Mouse (Mus musculus): Measurements from ENCODE around the gene Heatr4. TPM values are rescaled to one million over a fixed set of nuclear protein-coding genes. Genes with fewer than 3 reads are reported as not detected.
"Not testable (repeated sequence)": the region's sequence is repeated elsewhere in the genome, so short reads cannot be mapped to it uniquely, and the experiment has no call there.

Gene Heatr4
- polyA plus RNA-seq, 1 experiment from 2014 or later: not detected

DNA sequence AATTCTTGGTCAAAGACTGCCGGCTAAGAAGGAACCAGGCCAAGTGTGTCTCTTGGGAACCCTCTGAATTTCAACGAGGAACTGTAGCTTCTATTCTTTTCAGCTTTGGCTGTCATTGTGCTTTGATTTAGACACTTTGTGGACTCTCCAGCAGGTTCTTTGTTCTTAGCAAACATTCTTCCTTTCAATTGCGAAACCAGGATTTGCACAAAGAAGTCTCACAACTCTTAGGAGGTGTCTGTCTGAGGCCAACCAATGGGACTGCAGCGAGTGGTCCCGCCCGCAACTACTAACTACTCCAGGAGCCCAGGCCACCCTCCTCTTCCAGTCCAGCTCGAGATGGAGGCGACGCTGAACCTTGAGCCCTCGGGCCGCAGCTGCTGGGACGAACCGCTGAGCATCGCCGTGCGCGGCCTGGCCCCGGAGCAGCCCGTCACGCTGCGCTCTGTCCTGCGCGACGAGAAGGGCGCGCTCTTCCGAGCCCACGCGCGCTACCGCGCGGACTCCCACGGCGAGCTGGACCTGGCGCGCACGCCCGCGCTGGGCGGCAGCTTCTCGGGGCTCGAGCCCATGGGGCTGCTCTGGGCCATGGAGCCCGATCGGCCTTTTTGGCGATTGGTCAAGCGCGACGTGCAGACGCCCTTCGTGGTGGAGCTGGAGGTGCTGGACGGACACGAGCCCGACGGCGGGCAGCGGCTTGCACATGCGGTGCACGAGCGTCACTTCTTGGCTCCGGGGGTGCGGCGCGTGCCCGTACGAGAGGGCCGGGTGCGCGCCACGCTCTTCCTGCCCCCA lies 24.7 kb upstream of the Heatr4 start, which contains the start of gene Acot1:
Gene Acot1, plus strand, starts transcription at position 320 of the 795 bp plus-strand sequence.
- WGBS: 1% methylated on average over 51 of the region's 70 CpGs
- ATAC-seq (ENCODE audit: insufficient number of reproducible peaks, insufficient read depth, low FRiP score, low read depth): peak; percentile 91
- not testable (repeated sequence) for H3K36me3 ChIP-seq (ENCODE audit: control insufficient read depth, insufficient read depth, low read length); H3K4me1 ChIP-seq (ENCODE audit: control insufficient read depth in 2 of 2, insufficient read depth in 2 of 2, low read length in 2 of 2); H3K27me3 ChIP-seq (ENCODE audit: control insufficient read depth, insufficient read depth, low read length); H3K9me3 ChIP-seq (ENCODE audit: control insufficient read depth, low read length)
- H3K27ac ChIP-seq (replicated peaks in 1 of 2; ENCODE audit: control insufficient read depth in 1 of 2, insufficient read depth in 1 of 2, low read depth in 2 of 2, low read length in 2 of 2): peak within 1 kb of the TSS in 1 of 2 experiments; percentile 48; a peak in 3 of 4 replicates
- peak within 1 kb of the TSS; percentile 45 to 49 for H3K4me3 ChIP-seq (ENCODE audit: control insufficient read depth in 1 of 2, insufficient read depth in 1 of 2, low read depth in 1 of 2, low read length in 2 of 2)
- peak within 1 kb of the TSS; percentile 66 for H3K4me2 ChIP-seq (ENCODE audit: low read length)
- H3K9ac ChIP-seq (ENCODE audit: low read length): peak within 1 kb of the TSS; percentile 69

DNA sequence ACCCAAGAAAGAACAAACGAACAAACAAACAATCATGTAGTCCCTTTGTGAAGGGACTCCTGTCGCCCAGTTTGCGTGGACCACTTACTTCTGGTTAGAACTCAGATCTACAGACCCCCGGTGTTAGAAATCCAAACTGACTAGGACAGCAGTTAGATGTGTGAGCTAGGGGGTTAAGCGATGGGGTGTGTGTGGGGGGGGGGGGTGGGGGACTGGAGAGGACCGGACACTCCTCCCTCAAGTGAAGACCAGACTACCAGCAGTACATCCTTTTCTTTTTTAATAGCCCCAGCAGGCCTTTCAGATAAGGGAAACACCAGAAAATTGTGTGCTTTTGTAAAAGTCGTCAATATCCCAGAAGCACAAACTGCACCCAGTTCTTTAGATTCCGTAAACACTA lies 24.1 kb upstream of the Heatr4 start:
- H3K27me3 ChIP-seq (ENCODE audit: control insufficient read depth, insufficient read depth, low read length): no peaks in the 10 kb centered on the region
- peak overlapping the region; percentile 66 for H3K4me2 ChIP-seq (ENCODE audit: low read length)
- H3K4me3 ChIP-seq (ENCODE audit: control insufficient read depth in 1 of 2, insufficient read depth in 1 of 2, low read depth in 1 of 2, low read length in 2 of 2): peak overlapping the region in 1 of 2 experiments; percentile 45; a peak in 2 of 4 replicates
- no peaks in the 10 kb centered on the region for H3K9me3 ChIP-seq (ENCODE audit: control insufficient read depth, low read length)
- H3K27ac ChIP-seq (replicated peaks in 1 of 2; ENCODE audit: control insufficient read depth in 1 of 2, insufficient read depth in 1 of 2, low read depth in 2 of 2, low read length in 2 of 2): peak overlapping the region in 1 of 2 experiments; percentile 48; a peak in 3 of 4 replicates
- peak overlapping the region; percentile 69 for H3K9ac ChIP-seq (ENCODE audit: low read length)
- ATAC-seq (ENCODE audit: insufficient number of reproducible peaks, insufficient read depth, low FRiP score, low read depth): no peak
- H3K36me3 ChIP-seq (ENCODE audit: control insufficient read depth, insufficient read depth, low read length): no peaks in the 10 kb centered on the region
- WGBS: 70% methylated on average over 7 of the region's 8 CpGs
- peaks cover 3 to 5% of the 10 kb centered on the region in 2 experiments; a peak in 2 of 4 replicates for H3K4me1 ChIP-seq (ENCODE audit: control insufficient read depth in 2 of 2, insufficient read depth in 2 of 2, low read length in 2 of 2)

DNA sequence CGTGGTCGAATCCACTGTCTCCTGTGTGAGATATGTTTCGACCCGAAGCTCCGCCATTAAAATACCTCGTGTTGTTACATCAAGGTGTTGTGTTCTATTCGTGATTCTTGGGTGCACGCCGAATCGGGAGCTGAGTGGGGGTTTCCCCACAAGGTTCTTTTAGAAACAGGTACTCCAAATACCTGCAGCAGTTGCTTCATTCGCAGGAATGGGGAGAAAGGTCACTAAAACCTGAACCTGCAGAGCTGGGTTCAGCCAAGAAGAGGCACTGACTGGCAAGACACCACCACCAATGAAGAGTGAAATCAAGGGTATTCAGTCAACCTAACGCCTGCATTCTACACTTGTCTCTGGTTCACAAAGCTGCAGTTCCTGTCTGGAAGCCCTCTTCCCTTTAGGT lies 23.6 kb upstream of the Heatr4 start:
- Histone ChIP-seq H3K4me3 (ENCODE audit: control insufficient read depth in 1 of 2, insufficient read depth in 1 of 2, low read depth in 1 of 2, low read length in 2 of 2) (no peak overlapping the region), H3K36me3 (ENCODE audit: control insufficient read depth, insufficient read depth, low read length) (no peaks in the 10 kb centered on the region), H3K4me1 (ENCODE audit: control insufficient read depth in 2 of 2, insufficient read depth in 2 of 2, low read length in 2 of 2) (peaks cover 3 to 5% of the 10 kb centered on the region in 2 experiments; a peak in 2 of 4 replicates), H3K9ac (ENCODE audit: low read length) (no peak overlapping the region), H3K4me2 (ENCODE audit: low read length) (no peak overlapping the region), H3K27ac (replicated peaks in 1 of 2; ENCODE audit: control insufficient read depth in 1 of 2, insufficient read depth in 1 of 2, low read depth in 2 of 2, low read length in 2 of 2) (no peak overlapping the region), H3K27me3 (ENCODE audit: control insufficient read depth, insufficient read depth, low read length) (no peaks in the 10 kb centered on the region), H3K9me3 (ENCODE audit: control insufficient read depth, low read length) (no peaks in the 10 kb centered on the region)
- 89% methylated on average over 11 of the region's 12 CpGs for WGBS
- no peak for ATAC-seq (ENCODE audit: insufficient number of reproducible peaks, insufficient read depth, low FRiP score, low read depth)

DNA sequence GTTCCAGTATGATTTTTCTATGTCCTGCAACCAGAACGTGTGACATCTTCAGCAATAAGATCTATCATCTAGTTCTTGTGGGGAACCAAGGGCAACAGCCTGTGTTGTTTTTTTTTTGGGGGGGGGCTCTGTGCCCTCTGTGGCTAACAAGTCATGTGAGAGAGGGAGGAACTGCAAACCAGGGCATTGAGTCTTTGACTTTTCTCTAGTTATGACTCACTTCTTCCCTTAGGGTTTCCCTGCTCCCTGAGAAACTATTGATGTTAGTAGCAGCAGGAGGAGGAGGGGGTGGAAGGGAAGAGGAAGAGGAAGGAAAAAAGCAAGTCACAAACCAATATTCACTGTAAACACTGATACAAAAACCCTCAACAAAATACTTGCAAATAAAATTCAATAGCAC lies 19.2 kb upstream of the Heatr4 start:
- no peak for ATAC-seq (ENCODE audit: insufficient number of reproducible peaks, insufficient read depth, low FRiP score, low read depth)
- Histone ChIP-seq H3K9me3 (ENCODE audit: control insufficient read depth, low read length) (peaks cover 10% of the 10 kb centered on the region), H3K27me3 (ENCODE audit: control insufficient read depth, insufficient read depth, low read length) (no peaks in the 10 kb centered on the region), H3K27ac (replicated peaks in 1 of 2; ENCODE audit: control insufficient read depth in 1 of 2, insufficient read depth in 1 of 2, low read depth in 2 of 2, low read length in 2 of 2) (no peak overlapping the region), H3K9ac (ENCODE audit: low read length) (no peak overlapping the region), H3K4me2 (ENCODE audit: low read length) (no peak overlapping the region), H3K4me1 (ENCODE audit: control insufficient read depth in 2 of 2, insufficient read depth in 2 of 2, low read length in 2 of 2) (peaks cover 10 to 16% of the 10 kb centered on the region in 2 experiments), H3K36me3 (ENCODE audit: control insufficient read depth, insufficient read depth, low read length) (no peaks in the 10 kb centered on the region), H3K4me3 (ENCODE audit: control insufficient read depth in 1 of 2, insufficient read depth in 1 of 2, low read depth in 1 of 2, low read length in 2 of 2) (no peak overlapping the region)
- 79% methylated on average over 1 of the region's 1 CpGs for WGBS

DNA sequence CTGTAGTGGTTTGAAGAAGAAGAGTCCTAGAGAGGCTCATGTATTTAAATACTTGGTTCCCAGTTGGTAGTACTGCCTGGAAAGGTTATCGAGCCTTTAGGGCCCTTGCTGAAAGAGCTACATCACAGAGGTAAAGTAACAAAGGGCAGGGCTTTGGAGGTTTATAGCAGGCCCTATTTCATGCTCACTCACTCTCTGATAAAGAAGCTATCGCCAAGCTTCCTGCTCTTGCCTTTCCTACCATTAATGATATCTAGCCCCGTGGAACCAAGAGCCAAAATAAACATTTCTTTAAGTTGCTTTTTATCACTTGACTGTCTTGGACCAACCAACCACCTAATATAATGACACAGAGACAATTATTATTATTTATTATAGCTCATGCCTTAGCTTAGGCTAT lies 15.8 kb upstream of the Heatr4 start:
- Histone ChIP-seq H3K36me3 (ENCODE audit: control insufficient read depth, insufficient read depth, low read length) (no peaks in the 10 kb centered on the region), H3K9ac (ENCODE audit: low read length) (no peak overlapping the region), H3K4me3 (ENCODE audit: control insufficient read depth in 1 of 2, insufficient read depth in 1 of 2, low read depth in 1 of 2, low read length in 2 of 2) (no peak overlapping the region), H3K9me3 (ENCODE audit: control insufficient read depth, low read length) (peaks cover 10% of the 10 kb centered on the region), H3K27ac (replicated peaks in 1 of 2; ENCODE audit: control insufficient read depth in 1 of 2, insufficient read depth in 1 of 2, low read depth in 2 of 2, low read length in 2 of 2) (peak overlapping the region in 1 of 2 experiments; percentile 76; a peak in 1 of 4 replicates), H3K27me3 (ENCODE audit: control insufficient read depth, insufficient read depth, low read length) (no peaks in the 10 kb centered on the region), H3K4me2 (ENCODE audit: low read length) (no peak overlapping the region), H3K4me1 (ENCODE audit: control insufficient read depth in 2 of 2, insufficient read depth in 2 of 2, low read length in 2 of 2) (peaks cover 14 to 22% of the 10 kb centered on the region in 2 experiments)
- no peak for ATAC-seq (ENCODE audit: insufficient number of reproducible peaks, insufficient read depth, low FRiP score, low read depth)
- 63% methylated on average over 3 of the region's 3 CpGs for WGBS

DNA sequence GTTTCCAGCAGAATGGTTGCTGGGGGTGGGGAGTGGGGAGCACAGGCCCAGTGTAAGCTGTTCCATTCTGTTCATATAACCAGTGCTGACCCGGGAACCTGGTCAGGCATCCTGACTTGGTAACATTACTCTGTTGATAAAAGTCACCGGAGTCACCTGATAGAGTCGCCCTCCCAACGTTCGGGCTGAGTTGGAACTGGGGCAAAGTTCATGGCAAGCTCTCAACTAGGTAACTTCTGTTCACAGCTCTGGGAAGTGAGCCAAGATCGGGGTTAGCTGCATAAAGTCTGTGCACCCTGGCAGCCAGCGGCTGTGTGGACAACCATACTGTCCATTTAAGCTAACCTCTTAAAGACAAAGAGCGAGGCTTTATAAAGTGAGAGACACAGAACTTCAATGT lies 14.6 kb upstream of the Heatr4 start:
- not testable (repeated sequence) for H3K27me3 ChIP-seq (ENCODE audit: control insufficient read depth, insufficient read depth, low read length); H3K9ac ChIP-seq (ENCODE audit: low read length); H3K4me3 ChIP-seq (ENCODE audit: control insufficient read depth in 1 of 2, insufficient read depth in 1 of 2, low read depth in 1 of 2, low read length in 2 of 2); H3K36me3 ChIP-seq (ENCODE audit: control insufficient read depth, insufficient read depth, low read length); H3K9me3 ChIP-seq (ENCODE audit: control insufficient read depth, low read length)
- Histone ChIP-seq H3K4me1 (ENCODE audit: control insufficient read depth in 2 of 2, insufficient read depth in 2 of 2, low read length in 2 of 2) (peaks cover 14 to 22% of the 10 kb centered on the region in 2 experiments), H3K4me2 (ENCODE audit: low read length) (peak overlapping the region; percentile 43; the same call in 1 of the 2 replicates), H3K27ac (replicated peaks in 1 of 2; ENCODE audit: control insufficient read depth in 1 of 2, insufficient read depth in 1 of 2, low read depth in 2 of 2, low read length in 2 of 2) (peak overlapping the region; percentile 66 to 76)
- WGBS: 11% methylated on average over 8 of the region's 8 CpGs
- ATAC-seq (ENCODE audit: insufficient number of reproducible peaks, insufficient read depth, low FRiP score, low read depth): peak; percentile 65

DNA sequence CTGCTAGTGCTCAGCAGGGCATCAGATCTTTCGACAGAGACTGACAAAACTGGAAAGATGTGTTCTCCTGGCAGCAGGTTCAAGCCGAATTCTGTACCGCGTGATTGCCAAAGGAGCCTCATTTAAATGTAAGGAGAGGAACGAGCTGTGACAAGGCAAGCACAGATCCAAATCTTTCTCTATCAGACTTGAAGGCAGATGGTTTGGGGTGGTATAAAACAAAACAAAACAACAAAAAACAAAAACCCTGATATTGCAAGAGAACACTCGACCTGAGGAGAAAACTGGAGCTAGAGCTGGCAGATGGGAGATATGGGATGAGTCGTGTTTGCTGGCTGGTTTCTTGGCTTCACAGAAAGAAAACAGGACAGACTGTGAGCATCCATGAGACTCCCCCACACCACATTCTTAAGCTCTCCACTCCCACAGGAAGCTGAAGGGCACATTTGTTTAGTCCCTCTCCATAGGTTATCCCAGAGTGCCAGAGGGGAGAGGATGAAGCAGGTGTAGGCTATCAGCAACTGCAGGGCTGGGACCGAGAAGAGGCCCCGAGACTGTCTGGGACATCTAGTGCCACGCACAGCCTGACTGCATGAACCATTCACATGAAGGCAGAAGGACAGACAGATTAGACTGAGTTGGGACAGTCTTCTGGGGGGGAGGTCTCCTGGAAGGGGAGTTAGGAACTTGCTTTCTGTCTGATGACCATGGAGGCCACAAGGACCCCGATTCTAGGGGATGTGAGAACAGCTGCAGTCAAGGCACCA lies 13.9 kb upstream of the Heatr4 start:
- no peak overlapping the region for H3K4me2 ChIP-seq (ENCODE audit: low read length)
- WGBS: 45% methylated on average over 11 of the region's 11 CpGs
- H3K27me3 ChIP-seq (ENCODE audit: control insufficient read depth, insufficient read depth, low read length): no peaks in the 10 kb centered on the region
- peaks cover 10% of the 10 kb centered on the region; the same call in 1 of the 2 replicates for H3K36me3 ChIP-seq (ENCODE audit: control insufficient read depth, insufficient read depth, low read length)
- H3K9me3 ChIP-seq (ENCODE audit: control insufficient read depth, low read length): peaks cover 10% of the 10 kb centered on the region
- no peak for ATAC-seq (ENCODE audit: insufficient number of reproducible peaks, insufficient read depth, low FRiP score, low read depth)
- peak overlapping the region; percentile 4 to 41; a peak in 2 of 4 replicates for H3K27ac ChIP-seq (replicated peaks in 1 of 2; ENCODE audit: control insufficient read depth in 1 of 2, insufficient read depth in 1 of 2, low read depth in 2 of 2, low read length in 2 of 2)
- H3K9ac ChIP-seq (ENCODE audit: low read length): 0 out of 2 replicates have a peak overlapping the region, but pooled peaks have one; percentile 0
- H3K4me1 ChIP-seq (ENCODE audit: control insufficient read depth in 2 of 2, insufficient read depth in 2 of 2, low read length in 2 of 2): peaks cover 14 to 22% of the 10 kb centered on the region in 2 experiments
- H3K4me3 ChIP-seq (ENCODE audit: control insufficient read depth in 1 of 2, insufficient read depth in 1 of 2, low read depth in 1 of 2, low read length in 2 of 2): no peak overlapping the region
